Comparison of ENCODE assay signal across 19 mouse cellular contexts in genomic region chr14:75512946-75513345, GRCm38 (mm10). TPM values are rescaled to one million over a fixed set of nuclear protein-coding genes. Genes with fewer than 3 reads are reported as not detected.
DNase-seq lines count a peak whose midpoint lies in the region; ATAC-seq and TF ChIP-seq lines count a peak whose summit lies in the region.
"Had no signal": no experiment of that assay in that cellular context is flagged by ENCODE, and none has a peak within 500 bp of the region (broad histone marks: within the 10 kb centered on the region; RNA-seq: fewer than 3 reads in every experiment).

No protein-coding gene starts in this region.

- DNase-seq in hindbrain, postnatal 0 days (ENCODE audit: low spot score) = no peak
- peak; percentile 60 for DNase-seq in kidney, adult 18-20 months
- DNase-seq in kidney, adult 9 months = peak; percentile 91
- DNase-seq in kidney, postnatal 25 days = peak; percentile 72 to 89
- DNase-seq in heart, postnatal 36 days = no peak
- no peak for DNase-seq in ovary, adult 18-20 months (ENCODE audit: low spot score)
- DNase-seq: cerebellum, adult 9-11 months; gastrocnemius, postnatal 10 days; heart, adult 11 months; heart, postnatal 14 days; lung, adult 2 months; lung, postnatal 4 days; retina, postnatal 1 day had no signal

- H3K9me3 ChIP-seq in hindbrain, embryonic 16.5 days (ENCODE audit: control insufficient read depth, low read length) = no peaks in the 10 kb centered on the region
- no peaks in the 10 kb centered on the region for H3K9me3 ChIP-seq in hindbrain, postnatal 0 days (ENCODE audit: low read length)
- H3K9me3 ChIP-seq: heart, embryonic 12.5 days; liver, embryonic 12.5 days had no signal

- H3K27me3 ChIP-seq in hindbrain, embryonic 16.5 days (replicated peaks; ENCODE audit: control insufficient read depth, insufficient read depth, low read length) = no peaks in the 10 kb centered on the region
- no peaks in the 10 kb centered on the region for H3K27me3 ChIP-seq in hindbrain, postnatal 0 days (ENCODE audit: insufficient read depth, low read length)

- no peak overlapping the region for H3K27ac ChIP-seq in hindbrain, embryonic 16.5 days (ENCODE audit: low read depth, low read length)
- no peak overlapping the region for H3K27ac ChIP-seq in hindbrain, postnatal 0 days
- H3K27ac ChIP-seq: liver, embryonic 12.5 days; stomach, postnatal 0 days had no signal

- no peak overlapping the region for H3K4me3 ChIP-seq in hindbrain, embryonic 16.5 days (ENCODE audit: low read length)
- H3K4me3 ChIP-seq in hindbrain, postnatal 0 days (ENCODE audit: low read length) = no peak overlapping the region
- H3K4me3 ChIP-seq: heart, embryonic 12.5 days; liver, embryonic 12.5 days; myocyte had no signal

- H3K9ac ChIP-seq in hindbrain, embryonic 16.5 days (ENCODE audit: low read depth, low read length) = no peak overlapping the region
- H3K9ac ChIP-seq in hindbrain, postnatal 0 days (replicated peaks; ENCODE audit: low read length) = no peak overlapping the region
- H3K9ac ChIP-seq: heart, embryonic 12.5 days; liver, embryonic 12.5 days had no signal

- H3K4me2 ChIP-seq in hindbrain, embryonic 16.5 days (ENCODE audit: low read length) = no peak overlapping the region
- H3K4me2 ChIP-seq in hindbrain, postnatal 0 days (ENCODE audit: low read depth, low read length) = no peak overlapping the region
- H3K4me2 ChIP-seq: heart, embryonic 12.5 days; liver, embryonic 12.5 days had no signal

- H3K36me3 ChIP-seq in hindbrain, embryonic 16.5 days (ENCODE audit: control insufficient read depth, insufficient read depth, low read length) = no peaks in the 10 kb centered on the region
- no peaks in the 10 kb centered on the region for H3K36me3 ChIP-seq in hindbrain, postnatal 0 days (ENCODE audit: insufficient read depth, low read length)
- H3K36me3 ChIP-seq: heart, embryonic 12.5 days; liver, embryonic 12.5 days had no signal

- intact Hi-C loops in heart, postnatal 36 days (cut with DNase I) = no loop called here

- ATAC-seq in hindbrain, embryonic 16.5 days = peak; percentile 58
- no peak for ATAC-seq in hindbrain, postnatal 0 days
- ATAC-seq: liver, embryonic 12.5 days had no signal

- 44% methylated on average over 3 of the region's 3 CpGs for WGBS in hindbrain, embryonic 16.5 days
- 48% methylated on average over 3 of the region's 3 CpGs for WGBS in hindbrain, postnatal 0 days

- TF ChIP-seq CTCF in hindbrain, postnatal 0 days (IDR thresholded peaks at IDR 0.05; ENCODE audit: low read depth) = no peak

- peaks cover 10% of the 10 kb centered on the region for H3K4me1 ChIP-seq in hindbrain, embryonic 16.5 days (ENCODE audit: control insufficient read depth, insufficient read depth, low read depth, low read length)
- H3K4me1 ChIP-seq in hindbrain, postnatal 0 days (ENCODE audit: insufficient read depth, low read length) = 0 out of 2 replicates have a peak, but pooled peaks cover 4% of the 10 kb centered on the region
- H3K4me1 ChIP-seq: heart, embryonic 12.5 days; liver, embryonic 12.5 days had no signal

RNA-seq across cellular contexts. Expression of gene Siah3, which starts 57.2 kb away (rescaled TPM):
- 2.9 and 5.2 TPM in 2 replicates for polyA plus RNA-seq in hindbrain, embryonic 16.5 days (2015; fragmentation: Nextera tagmentation; extraction: Ambion mirVana)
- total RNA-seq in hindbrain, postnatal 0 days (2014; rRNA removed) = 8.2 and 11.1 TPM in 2 replicates
- polyA plus RNA-seq in hindbrain, postnatal 0 days (2015; fragmentation: Nextera tagmentation; extraction: Ambion mirVana) = 2.5 and 3.1 TPM in 2 replicates
- not detected for total RNA-seq in heart, postnatal 36 days (2021)
- polyA plus RNA-seq: C2C12; heart, embryonic 12.5 days; myocyte; stomach, postnatal 0 days had no signal

Comparison
In these comparisons a context has a peak if more than half of its experiments do, and no peak if none do; other contexts are left out.
1. DNase-seq: peak in kidney, adult 18-20 months (single experiment), kidney, adult 9 months (single experiment) and kidney, postnatal 25 days (2 of 2); none in hindbrain, postnatal 0 days (single experiment), heart, postnatal 36 days (0 of 2) and ovary, adult 18-20 months (single experiment).